Mouse (Mus musculus): ENCODE data around the gene Abcb8. TPM values are rescaled to one million over a fixed set of nuclear protein-coding genes. Genes with fewer than 3 reads are reported as not detected.

Gene Abcb8
- total RNA-seq, 1 experiment = 46.5 TPM

- in situ Hi-C loops (cut with MboI; ENCODE audit: low sequenced_read_pairs in 2 of 2, unreplicated experiment in 2 of 2) = no loop called here
- Histone ChIP-seq H3K9ac (ENCODE audit: insufficient read depth, low read depth, low read length, poor library complexity, severe bottlenecking) (no peak overlapping the region), H3K4me3 (ENCODE audit: insufficient read depth in 1 of 2, low read depth in 1 of 2, low read length in 2 of 2, poor library complexity in 1 of 2, severe bottlenecking in 1 of 2) (no peak overlapping the region), H3K4me1 (ENCODE audit: control insufficient read depth in 2 of 2, insufficient read depth in 2 of 2, low read length in 2 of 2, poor library complexity in 1 of 2) (peaks cover 6 to 26% of the 10 kb centered on the region in 2 experiments; a peak in 2 of 4 replicates), H3K36me3 (ENCODE audit: control insufficient read depth, insufficient read depth, low read length, poor library complexity, severe bottlenecking) (no peaks in the 10 kb centered on the region), H3K9me3 (ENCODE audit: control insufficient read depth, insufficient read depth, low read depth, low read length) (no peaks in the 10 kb centered on the region), H3K27ac (ENCODE audit: insufficient read depth, low read depth, low read length, poor library complexity, severe bottlenecking) (no peak overlapping the region)
- TF ChIP-seq HCFC1 (IDR thresholded peaks at IDR 0.05; ENCODE audit: borderline replicate concordance, insufficient read depth, low read length) = no peak
- TF ChIP-seq CHD2 (IDR thresholded peaks at IDR 0.05; ENCODE audit: low read depth, low read length) = no peak
- no peak for TF ChIP-seq MAFK (IDR thresholded peaks at IDR 0.05; ENCODE audit: insufficient read depth, low read depth, low read length)
- no peak for TF ChIP-seq ZC3H11A (IDR thresholded peaks at IDR 0.05; ENCODE audit: borderline replicate concordance, low read depth, low read length)
- TF ChIP-seq ZNF384 (IDR thresholded peaks at IDR 0.05; ENCODE audit: low read depth, low read length) = no peak
- no peak for DNase-seq (ENCODE audit: low read depth, low spot score)
Measured at GRCm38 (mm10) chr5:24363467-24363866, 30.0 kb upstream of the Abcb8 start.

DNA sequence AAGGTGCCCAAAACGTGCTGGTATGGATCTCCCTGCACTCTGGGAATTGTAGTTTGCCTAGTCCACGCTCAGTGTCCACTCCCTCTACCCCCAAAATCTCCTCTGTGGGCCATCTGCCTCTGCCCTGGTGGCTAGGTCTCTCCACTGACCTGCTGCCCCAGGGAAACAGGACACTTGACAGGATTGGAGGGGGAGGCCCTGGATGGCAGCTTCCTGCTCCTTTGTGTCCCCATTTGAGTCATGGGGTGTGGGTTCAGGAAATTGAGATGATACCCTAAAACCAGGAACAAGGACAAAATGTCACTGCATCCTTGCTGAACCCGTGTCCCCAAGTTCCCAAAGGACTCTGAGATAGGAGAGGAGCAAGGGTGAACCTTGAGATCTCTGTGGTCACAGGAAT, 29.4 kb upstream of the Abcb8 start:
- no peak for DNase-seq (ENCODE audit: low read depth, low spot score)
- no peaks in the 10 kb centered on the region for H3K9me3 ChIP-seq (ENCODE audit: control insufficient read depth, insufficient read depth, low read depth, low read length)
- H3K4me1 ChIP-seq (ENCODE audit: control insufficient read depth in 2 of 2, insufficient read depth in 2 of 2, low read length in 2 of 2, poor library complexity in 1 of 2) = peaks cover 6 to 26% of the 10 kb centered on the region in 2 experiments; a peak in 2 of 4 replicates
- no peak overlapping the region for H3K27ac ChIP-seq (ENCODE audit: insufficient read depth, low read depth, low read length, poor library complexity, severe bottlenecking)
- peak overlapping the region; percentile 30 for H3K9ac ChIP-seq (ENCODE audit: insufficient read depth, low read depth, low read length, poor library complexity, severe bottlenecking)
- in situ Hi-C loops (cut with MboI; ENCODE audit: low sequenced_read_pairs in 2 of 2, unreplicated experiment in 2 of 2) = no loop called here
- no peak for TF ChIP-seq ZNF384 (IDR thresholded peaks at IDR 0.05; ENCODE audit: low read depth, low read length)
- TF ChIP-seq CHD2 (IDR thresholded peaks at IDR 0.05; ENCODE audit: low read depth, low read length) = no peak
- no peak for TF ChIP-seq ZC3H11A (IDR thresholded peaks at IDR 0.05; ENCODE audit: borderline replicate concordance, low read depth, low read length)
- no peak for TF ChIP-seq MAFK (IDR thresholded peaks at IDR 0.05; ENCODE audit: insufficient read depth, low read depth, low read length)
- TF ChIP-seq HCFC1 (IDR thresholded peaks at IDR 0.05; ENCODE audit: borderline replicate concordance, insufficient read depth, low read length) = no peak
- no peaks in the 10 kb centered on the region for H3K36me3 ChIP-seq (ENCODE audit: control insufficient read depth, insufficient read depth, low read length, poor library complexity, severe bottlenecking)
- peak overlapping the region in 1 of 2 experiments; percentile 18; a peak in 1 of 4 replicates for H3K4me3 ChIP-seq (ENCODE audit: insufficient read depth in 1 of 2, low read depth in 1 of 2, low read length in 2 of 2, poor library complexity in 1 of 2, severe bottlenecking in 1 of 2)

GRCm38 (mm10) chr5:24364508-24364907, 29.0 kb upstream of the Abcb8 start, which contains the start of gene Nos3:
Gene Nos3 (plus strand): TSS chr5:24364810.
- peaks cover 6 to 26% of the 10 kb centered on the region in 2 experiments; a peak in 2 of 4 replicates for H3K4me1 ChIP-seq (ENCODE audit: control insufficient read depth in 2 of 2, insufficient read depth in 2 of 2, low read length in 2 of 2, poor library complexity in 1 of 2)
- DNase-seq (ENCODE audit: low read depth, low spot score) = no peak
- H3K4me3 ChIP-seq (ENCODE audit: insufficient read depth in 1 of 2, low read depth in 1 of 2, low read length in 2 of 2, poor library complexity in 1 of 2, severe bottlenecking in 1 of 2) = peak within 1 kb of the TSS; percentile 18 to 39; a peak in 3 of 4 replicates
- no peak within 1 kb of the TSS for H3K27ac ChIP-seq (ENCODE audit: insufficient read depth, low read depth, low read length, poor library complexity, severe bottlenecking)
- in situ Hi-C loops (cut with MboI; ENCODE audit: low sequenced_read_pairs in 2 of 2, unreplicated experiment in 2 of 2) = no loop called here
- no peaks in the 10 kb centered on the region for H3K36me3 ChIP-seq (ENCODE audit: control insufficient read depth, insufficient read depth, low read length, poor library complexity, severe bottlenecking)
- H3K9ac ChIP-seq (ENCODE audit: insufficient read depth, low read depth, low read length, poor library complexity, severe bottlenecking) = peak within 1 kb of the TSS; percentile 30
- H3K9me3 ChIP-seq (ENCODE audit: control insufficient read depth, insufficient read depth, low read depth, low read length) = no peaks in the 10 kb centered on the region
- TF ChIP-seq ZNF384 (IDR thresholded peaks at IDR 0.05; ENCODE audit: low read depth, low read length) = no peak

DNA sequence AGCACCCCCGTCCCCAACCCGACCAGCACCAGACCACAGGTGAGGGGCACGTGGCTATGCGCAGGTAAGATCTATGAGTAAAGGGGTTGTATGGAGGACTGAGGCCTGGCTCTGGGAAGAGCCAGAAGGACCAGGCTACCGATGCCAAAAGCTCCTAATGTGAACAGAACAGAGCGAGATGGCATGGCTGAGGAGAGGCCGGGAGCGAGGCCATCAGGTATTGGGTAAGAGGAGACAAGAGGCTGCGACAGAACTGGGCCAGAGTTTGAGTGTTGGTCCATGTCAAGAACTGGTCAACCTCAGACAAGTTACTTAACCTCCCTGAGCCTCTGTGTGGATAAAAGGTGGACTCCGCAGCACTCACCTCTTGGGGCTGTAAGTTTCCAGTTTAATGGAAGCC, 28.5 kb upstream of the Abcb8 start:
- peak overlapping the region; percentile 18 to 39; a peak in 3 of 4 replicates for H3K4me3 ChIP-seq (ENCODE audit: insufficient read depth in 1 of 2, low read depth in 1 of 2, low read length in 2 of 2, poor library complexity in 1 of 2, severe bottlenecking in 1 of 2)
- peaks cover 6 to 26% of the 10 kb centered on the region in 2 experiments; a peak in 2 of 4 replicates for H3K4me1 ChIP-seq (ENCODE audit: control insufficient read depth in 2 of 2, insufficient read depth in 2 of 2, low read length in 2 of 2, poor library complexity in 1 of 2)
- DNase-seq (ENCODE audit: low read depth, low spot score) = no peak
- in situ Hi-C loops (cut with MboI; ENCODE audit: low sequenced_read_pairs in 2 of 2, unreplicated experiment in 2 of 2) = no loop called here
- H3K27ac ChIP-seq (ENCODE audit: insufficient read depth, low read depth, low read length, poor library complexity, severe bottlenecking) = no peak overlapping the region
- no peaks in the 10 kb centered on the region for H3K36me3 ChIP-seq (ENCODE audit: control insufficient read depth, insufficient read depth, low read length, poor library complexity, severe bottlenecking)
- no peak for TF ChIP-seq HCFC1 (IDR thresholded peaks at IDR 0.05; ENCODE audit: borderline replicate concordance, insufficient read depth, low read length)
- peak overlapping the region; percentile 30 for H3K9ac ChIP-seq (ENCODE audit: insufficient read depth, low read depth, low read length, poor library complexity, severe bottlenecking)
- no peaks in the 10 kb centered on the region for H3K9me3 ChIP-seq (ENCODE audit: control insufficient read depth, insufficient read depth, low read depth, low read length)

DNA sequence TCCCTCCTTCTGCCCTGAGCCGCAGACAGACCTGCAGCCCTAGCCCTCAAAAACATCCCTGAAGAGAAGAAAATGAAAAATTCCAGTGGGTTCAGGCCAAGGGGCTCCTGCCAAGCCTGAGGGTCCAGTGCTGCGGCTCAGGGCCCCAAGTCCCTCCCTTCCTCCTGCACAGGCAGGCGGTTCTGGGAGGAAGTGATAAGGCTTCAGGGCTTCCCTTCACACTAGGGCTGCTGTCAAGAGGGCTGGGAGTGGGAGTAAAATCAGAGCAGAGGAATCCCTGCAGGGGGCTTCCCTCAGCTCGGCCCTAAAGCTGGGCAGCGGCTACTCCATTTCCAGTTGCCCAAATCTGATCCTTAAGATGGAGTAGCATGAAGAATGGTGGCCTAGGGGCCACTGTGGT, 27.9 kb upstream of the Abcb8 start:
- no peak overlapping the region for H3K4me3 ChIP-seq (ENCODE audit: insufficient read depth in 1 of 2, low read depth in 1 of 2, low read length in 2 of 2, poor library complexity in 1 of 2, severe bottlenecking in 1 of 2)
- H3K4me1 ChIP-seq (ENCODE audit: control insufficient read depth in 2 of 2, insufficient read depth in 2 of 2, low read length in 2 of 2, poor library complexity in 1 of 2) = peaks cover 6 to 25% of the 10 kb centered on the region in 2 experiments; a peak in 2 of 4 replicates
- no peak overlapping the region for H3K27ac ChIP-seq (ENCODE audit: insufficient read depth, low read depth, low read length, poor library complexity, severe bottlenecking)
- no peak for DNase-seq (ENCODE audit: low read depth, low spot score)
- in situ Hi-C loops (cut with MboI; ENCODE audit: low sequenced_read_pairs in 2 of 2, unreplicated experiment in 2 of 2) = no loop called here
- no peaks in the 10 kb centered on the region for H3K36me3 ChIP-seq (ENCODE audit: control insufficient read depth, insufficient read depth, low read length, poor library complexity, severe bottlenecking)
- TF ChIP-seq ZNF384 (IDR thresholded peaks at IDR 0.05; ENCODE audit: low read depth, low read length) (no peak), CHD2 (IDR thresholded peaks at IDR 0.05; ENCODE audit: low read depth, low read length) (no peak), ZC3H11A (IDR thresholded peaks at IDR 0.05; ENCODE audit: borderline replicate concordance, low read depth, low read length) (no peak), MAFK (IDR thresholded peaks at IDR 0.05; ENCODE audit: insufficient read depth, low read depth, low read length) (no peak), HCFC1 (IDR thresholded peaks at IDR 0.05; ENCODE audit: borderline replicate concordance, insufficient read depth, low read length) (no peak)
- no peaks in the 10 kb centered on the region for H3K9me3 ChIP-seq (ENCODE audit: control insufficient read depth, insufficient read depth, low read depth, low read length)
- H3K9ac ChIP-seq (ENCODE audit: insufficient read depth, low read depth, low read length, poor library complexity, severe bottlenecking) = no peak overlapping the region

Measured in ES-E14 (cell line).